Mouse (Mus musculus): ENCODE measurements around the gene Olfr345. TPM values are rescaled to one million over a fixed set of nuclear protein-coding genes. Genes with fewer than 3 reads are reported as not detected.

The Olfr345 gene
- not detected for total RNA-seq (2021)
- long read RNA-seq, experiment 1: 0 reads
- long read RNA-seq, experiment 2: 0 reads

DNA sequence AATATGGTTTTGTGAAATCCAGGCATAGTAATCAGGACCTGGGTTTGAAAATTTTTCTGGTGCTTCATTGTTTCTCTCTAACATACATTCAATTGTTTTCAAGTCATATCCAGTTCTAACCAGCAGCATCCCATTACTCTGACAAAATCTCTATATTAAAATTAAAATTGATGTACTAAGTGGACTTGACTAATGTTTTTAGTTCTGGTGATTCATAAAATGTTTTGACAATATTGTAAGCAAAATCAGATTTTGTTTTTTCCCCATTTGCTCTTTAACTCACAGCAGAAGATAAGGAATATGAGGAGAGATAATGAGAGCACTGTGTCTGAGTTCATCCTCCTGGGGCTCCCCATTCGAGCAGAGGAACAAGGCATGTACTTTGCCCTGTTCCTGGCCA, at the start of gene Olfr345:
Gene Olfr345, plus strand, starts transcription at position 301 of the 400 bp plus-strand sequence.
- no peak for DNase-seq (ENCODE audit: low spot score in 2 of 2)

DNA sequence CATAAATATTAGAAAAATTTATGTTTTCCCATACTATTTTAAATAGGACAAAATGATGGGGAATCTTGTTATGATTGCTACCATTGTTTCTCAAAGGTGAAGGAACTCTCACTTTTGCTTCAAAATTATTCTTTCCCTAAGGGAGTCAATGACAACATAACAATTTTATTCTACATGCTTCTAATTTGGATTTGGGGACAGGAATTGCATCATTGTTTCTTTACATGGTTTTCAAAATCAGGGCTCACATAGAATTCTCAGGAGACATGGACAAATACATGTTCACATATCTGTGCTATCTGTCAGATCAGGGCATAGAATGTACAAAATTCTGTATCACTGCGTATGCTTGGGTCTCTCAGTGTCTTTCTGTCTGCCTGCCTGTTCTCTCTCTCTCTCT, 45.6 kb downstream of the Olfr345 start, which contains the start of gene Olfr346:
Gene Olfr346, plus strand, starts transcription at position 301 of the 400 bp plus-strand sequence.
- DNase-seq (ENCODE audit: low spot score in 2 of 2): no peak

Other genes starting within 250 kb of the Olfr345 start
- not detected for gene Olfr339, start 221.1 kb upstream of the Olfr345 start, total RNA-seq (2021)
- not detected for gene Olfr340, start 187.5 kb upstream of the Olfr345 start, total RNA-seq (2021)
- not detected for gene Olfr341, start 157.6 kb upstream of the Olfr345 start, total RNA-seq (2021)
- not detected for gene Olfr342, start 115.0 kb upstream of the Olfr345 start, total RNA-seq (2021)
- gene Olfr344, start 73.4 kb upstream of the Olfr345 start, total RNA-seq (2021): not detected
- not detected for gene Olfr346, start 45.7 kb downstream of the Olfr345 start, total RNA-seq (2021)
- gene Olfr347, start 91.9 kb downstream of the Olfr345 start, total RNA-seq (2021): not detected
- gene Olfr348, start 144.2 kb downstream of the Olfr345 start, total RNA-seq (2021): not detected
- gene Olfr50, start 150.5 kb downstream of the Olfr345 start, total RNA-seq (2021): not detected
- not detected for gene Olfr3, start 177.0 kb downstream of the Olfr345 start, total RNA-seq (2021)
- not detected for gene Olfr350, start 206.3 kb downstream of the Olfr345 start, total RNA-seq (2021)
- gene Olfr351, start 222.6 kb downstream of the Olfr345 start, total RNA-seq (2021): not detected
- gene Olfr352, start 228.4 kb downstream of the Olfr345 start, total RNA-seq (2021): not detected

Data from gastrocnemius, postnatal 4 days (tissue).